Mouse (Mus musculus) forebrain, embryonic 10.5 days (tissue): ENCODE results near the gene Lrrk1. TPM values are rescaled to one million over a fixed set of nuclear protein-coding genes. Genes with fewer than 3 reads are reported as not detected.

ENCODE experiments used
- DNase-seq: peaks from one replicate; pipeline ENCODE4 v3.0.0-alpha.2; 2017; ENCODE audit warnings: low spot score; ENCODE audit errors: extremely low spot score
- H3K27ac ChIP-seq: fragments of 300-500 bp; sonication (generic); 2 replicates; pipeline ENCODE4 v1.5.1; 2016; ENCODE audit warnings: mild to moderate bottlenecking
- H3K27me3 ChIP-seq: fragments of 300-500 bp; sonication (generic); 2 replicates; pipeline ENCODE4 v1.6.1; 2016; ENCODE audit warnings: mild to moderate bottlenecking; ENCODE audit not compliant: poor library complexity, severe bottlenecking
- H3K36me3 ChIP-seq: fragments of 300-500 bp; sonication (generic); replicated peaks from 2 replicates; pipeline ENCODE4 v1.6.1; 2016; ENCODE audit warnings: mild to moderate bottlenecking, moderate library complexity
- H3K4me1 ChIP-seq: fragments of 300-500 bp; sonication (generic); 2 replicates; pipeline ENCODE4 v1.6.1; 2016
- H3K4me3 ChIP-seq: fragments of 300-500 bp; sonication (generic); 2 replicates; pipeline ENCODE4 v1.5.1; 2016; ENCODE audit warnings: mild to moderate bottlenecking, moderate library complexity
- H3K9me3 ChIP-seq: fragments of 300-500 bp; sonication (generic); 2 replicates; pipeline ENCODE4 v1.6.1; 2016; ENCODE audit warnings: mild to moderate bottlenecking, moderate library complexity
- WGBS: fragments of 180-500 bp; shearing (Covaris S2); methylation state at CpG from one replicate; pipeline ENCODE4 v1.1.7; 2016; 5-methylcytosine and 5-hydroxymethylcytosine counted together
- polyA plus RNA-seq: library from polyadenylated mRNA; unstranded; fragments of >200 nt; fragmentation: Nextera tagmentation; extraction: Ambion mirVana; gene quantifications from 2 replicates; pipeline ENCODE4 v1.2.1, GENCODE M21; 2016

Lrrk1 gene
- polyA plus RNA-seq, result 5.8 TPM in 2 replicates

DNA sequence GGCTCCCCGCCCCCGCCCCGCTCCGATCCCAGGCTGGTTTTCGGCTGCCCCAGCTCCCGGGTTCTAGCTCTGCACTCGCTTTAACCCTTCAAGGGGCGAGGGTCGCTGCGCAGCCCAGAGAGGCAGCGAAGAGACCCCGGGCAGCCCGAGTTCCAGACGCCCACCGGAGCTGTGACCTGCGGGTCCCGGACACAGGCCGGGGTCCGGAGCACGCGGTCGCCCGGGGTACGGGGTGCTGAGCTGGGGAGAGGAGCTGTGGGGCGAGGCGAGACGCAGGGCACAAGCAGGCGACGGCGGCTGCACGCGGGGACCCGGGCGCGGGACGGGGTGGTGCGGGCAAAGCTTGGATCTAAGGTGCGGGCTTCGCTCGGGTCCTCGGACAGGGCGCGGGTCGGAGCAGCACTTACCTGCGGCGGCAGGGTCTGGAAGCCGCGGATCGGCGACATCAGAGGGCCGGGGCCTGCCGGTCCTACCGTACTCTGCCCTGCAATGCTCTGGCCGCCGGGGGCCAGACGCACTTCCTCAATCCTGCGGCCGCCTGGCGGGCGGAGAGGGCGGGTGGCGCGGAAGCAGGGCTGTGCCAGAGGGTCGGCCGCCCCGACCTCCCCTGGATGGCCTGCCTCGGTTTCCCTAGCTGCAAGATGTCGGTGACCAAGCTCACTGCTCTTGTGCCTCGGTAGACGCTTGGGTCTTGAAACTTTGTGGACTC lies at the start of gene Lrrk1:
Gene Lrrk1 (minus strand): TSS at position 538 of the 709 bp plus-strand sequence.
- DNase-seq, result peak; percentile 69
- Histone ChIP-seq H3K36me3 (no peaks in the 10 kb centered on the region), H3K27me3 (peaks cover 29% of the 10 kb centered on the region), H3K27ac (peak within 1 kb of the TSS; percentile 89), H3K4me1 (peaks cover 21% of the 10 kb centered on the region), H3K9me3 (no peaks in the 10 kb centered on the region), H3K4me3 (peak within 1 kb of the TSS; percentile 78)
- WGBS, result under 1% methylated on average over 69 of the region's 70 CpGs

DNA sequence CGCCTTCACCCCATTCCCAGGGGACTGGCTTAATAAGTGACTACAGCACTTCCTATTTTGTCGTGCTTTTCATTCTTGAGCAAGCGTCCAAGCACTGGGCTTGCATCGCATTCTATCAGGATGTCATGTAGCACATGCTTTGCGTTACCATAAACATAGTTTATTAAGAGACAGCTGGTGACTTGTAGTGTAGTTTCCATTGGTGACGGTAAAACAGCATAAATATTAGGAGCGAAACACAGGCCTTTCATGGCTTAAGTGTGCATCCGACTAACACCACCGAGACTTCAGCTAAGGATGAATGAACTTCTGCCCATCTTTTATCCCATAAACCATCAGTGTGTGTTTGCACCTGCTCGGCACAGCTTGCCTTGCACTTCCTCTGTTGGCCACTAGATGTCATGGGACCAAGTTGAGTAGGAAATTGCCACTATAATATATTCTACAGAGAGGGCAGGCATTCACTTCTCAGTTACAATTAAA lies 46.3 kb upstream of the Lrrk1 start:
- Histone ChIP-seq H3K4me3 (no peak overlapping the region), H3K9me3 (no peaks in the 10 kb centered on the region), H3K4me1 (peaks cover 8% of the 10 kb centered on the region), H3K27me3 (peaks cover 12% of the 10 kb centered on the region), H3K27ac (no peak overlapping the region), H3K36me3 (no peaks in the 10 kb centered on the region)
- 53% methylated on average over 10 of the region's 10 CpGs for WGBS
- peak; percentile 52 for DNase-seq

DNA sequence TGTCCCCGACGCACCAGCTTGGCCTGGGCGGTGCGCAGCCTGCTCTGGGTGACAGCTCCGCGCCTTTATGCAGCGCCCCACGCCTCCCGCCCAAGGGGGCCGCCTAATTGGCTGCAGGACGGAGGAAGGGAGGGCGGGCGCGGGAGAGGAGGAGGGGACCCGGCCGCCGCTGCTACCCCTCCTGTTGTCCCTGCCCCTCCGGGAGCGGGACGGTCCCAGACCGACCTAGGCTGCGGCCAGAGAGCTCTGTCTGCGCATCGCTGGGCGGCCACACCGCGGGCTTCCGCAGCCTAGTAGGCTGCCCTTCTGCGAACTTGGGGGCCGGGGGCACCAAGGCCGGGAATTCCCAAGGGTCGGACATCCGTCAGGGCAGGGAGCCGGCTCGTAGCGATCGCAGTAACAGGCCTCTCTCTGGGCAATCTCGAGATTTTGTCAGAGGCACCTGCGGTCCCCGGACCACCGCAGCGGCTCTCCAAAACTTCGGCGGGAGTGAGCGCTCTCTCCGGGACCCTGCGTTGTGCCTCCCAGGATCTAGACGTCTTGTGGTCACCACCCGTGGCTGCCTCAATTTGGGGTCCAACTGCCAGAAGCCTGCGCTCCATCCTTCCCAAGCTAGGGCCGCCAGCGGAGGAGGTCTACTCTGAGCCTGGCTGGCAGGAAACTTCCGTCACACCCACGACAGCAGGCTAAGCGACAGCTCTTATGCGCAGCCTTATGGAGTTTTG lies 39.4 kb upstream of the Lrrk1 start, which contains the start of gene Aldh1a3:
Gene Aldh1a3 (minus strand): TSS at position 81 of the 725 bp plus-strand sequence.
- peaks cover 24% of the 10 kb centered on the region for H3K4me1 ChIP-seq
- H3K27ac ChIP-seq, result peak within 1 kb of the TSS; percentile 35; the same call in 1 of the 2 replicates
- peak; percentile 61 for DNase-seq
- H3K4me3 ChIP-seq, result peak within 1 kb of the TSS; percentile 60
- WGBS, result under 1% methylated on average over 51 of the region's 56 CpGs
- no peaks in the 10 kb centered on the region for H3K9me3 ChIP-seq
- H3K27me3 ChIP-seq, result peaks cover 81% of the 10 kb centered on the region
- H3K36me3 ChIP-seq, result no peaks in the 10 kb centered on the region

DNA sequence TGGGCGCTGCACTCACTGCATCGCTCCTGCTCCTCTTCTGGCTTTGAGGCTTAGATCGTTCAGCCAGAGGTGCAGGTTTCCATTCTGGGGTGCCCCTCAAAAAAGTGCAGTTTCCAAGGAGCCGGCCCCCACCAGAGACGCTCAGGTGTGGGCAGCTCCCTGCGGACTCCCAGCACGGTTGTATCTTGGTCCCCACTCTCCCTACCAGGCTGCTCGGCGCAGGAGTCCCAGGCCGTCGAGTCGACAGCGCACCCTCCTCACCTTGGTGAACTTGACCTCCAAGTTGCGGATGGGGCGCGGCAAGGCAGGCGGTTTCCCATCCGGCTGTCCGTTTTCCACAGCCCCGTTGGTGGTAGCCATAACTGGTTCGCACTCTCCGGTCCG lies 38.9 kb upstream of the Lrrk1 start:
- Histone ChIP-seq H3K36me3 (no peaks in the 10 kb centered on the region), H3K4me1 (peaks cover 24% of the 10 kb centered on the region), H3K9me3 (no peaks in the 10 kb centered on the region), H3K27ac (peak overlapping the region; percentile 35; the same call in 1 of the 2 replicates), H3K4me3 (peak overlapping the region; percentile 60), H3K27me3 (peaks cover 83% of the 10 kb centered on the region)
- no peak for DNase-seq
- WGBS, result under 1% methylated on average over 23 of the region's 23 CpGs

DNA sequence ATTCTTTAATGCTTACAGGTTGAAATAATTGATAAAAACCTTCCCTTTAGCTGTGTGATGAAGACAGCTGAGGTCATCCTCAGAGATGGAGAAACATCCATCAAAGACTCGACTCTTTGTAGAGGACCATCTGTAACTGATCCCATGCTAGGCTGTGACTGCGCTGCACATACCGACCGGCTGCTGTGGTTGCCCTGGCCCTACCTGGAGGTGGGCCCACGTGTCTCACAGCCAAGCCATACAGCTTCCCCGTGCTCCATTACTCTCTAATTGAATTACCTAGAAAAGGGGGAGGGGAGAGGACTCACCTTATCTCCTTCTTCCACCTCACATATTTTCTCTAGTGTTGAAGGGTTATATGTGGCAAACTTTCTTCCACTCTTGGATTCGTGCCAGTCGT lies 33.8 kb upstream of the Lrrk1 start:
- H3K4me1 ChIP-seq, result peaks cover 21% of the 10 kb centered on the region
- H3K9me3 ChIP-seq, result no peaks in the 10 kb centered on the region
- no peak overlapping the region for H3K4me3 ChIP-seq
- WGBS, result 82% methylated on average over 8 of the region's 8 CpGs
- H3K36me3 ChIP-seq, result no peaks in the 10 kb centered on the region
- peaks cover 73% of the 10 kb centered on the region for H3K27me3 ChIP-seq
- no peak overlapping the region for H3K27ac ChIP-seq
- no peak for DNase-seq

DNA sequence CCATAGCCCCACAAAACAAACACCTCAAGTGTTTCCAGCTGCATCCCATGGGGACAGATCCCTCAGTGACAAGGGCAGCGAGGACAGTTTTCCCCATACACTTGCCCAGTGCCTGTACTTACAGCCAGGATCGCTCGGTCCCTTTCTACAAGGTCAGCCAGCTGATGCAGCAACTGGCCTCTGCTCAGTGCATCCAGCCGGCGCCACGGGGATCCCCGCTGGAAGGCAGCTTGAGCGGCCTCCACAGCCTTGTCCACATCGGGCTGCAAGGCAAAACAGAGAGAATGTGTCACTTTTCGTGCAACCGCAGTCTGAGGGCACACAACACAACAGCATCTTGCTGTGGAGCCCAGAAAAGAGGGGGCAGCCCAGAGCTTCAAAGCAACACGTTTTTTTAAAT lies 30.8 kb upstream of the Lrrk1 start:
- Histone ChIP-seq H3K27ac (no peak overlapping the region), H3K4me3 (no peak overlapping the region), H3K4me1 (peaks cover 12% of the 10 kb centered on the region; the same call in 1 of the 2 replicates), H3K36me3 (no peaks in the 10 kb centered on the region), H3K9me3 (no peaks in the 10 kb centered on the region), H3K27me3 (peaks cover 43% of the 10 kb centered on the region)
- DNase-seq, result no peak
- WGBS, result 53% methylated on average over 12 of the region's 12 CpGs

DNA sequence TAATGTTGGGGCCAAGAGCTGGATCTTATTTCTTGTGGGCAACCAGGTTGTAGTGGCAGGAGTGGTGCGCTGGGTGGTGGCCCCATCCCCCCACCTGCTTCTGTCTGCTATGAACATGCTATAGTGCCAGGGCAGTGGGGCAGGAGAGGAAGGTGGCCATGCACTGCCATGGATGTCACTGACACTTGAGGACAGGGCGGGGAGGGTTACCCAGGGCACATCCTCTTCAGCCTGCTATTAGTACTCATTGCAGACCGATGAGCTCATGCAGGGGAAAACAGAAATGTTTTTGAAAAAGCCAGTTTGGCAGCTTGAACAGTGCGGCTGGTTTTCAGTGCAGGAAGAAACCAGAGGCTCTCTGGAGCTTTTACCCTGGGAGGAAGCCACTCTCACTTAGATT lies 28.7 kb upstream of the Lrrk1 start:
- 91% methylated on average over 4 of the region's 4 CpGs for WGBS
- Histone ChIP-seq H3K4me3 (no peak overlapping the region), H3K9me3 (no peaks in the 10 kb centered on the region), H3K27ac (no peak overlapping the region), H3K4me1 (peaks cover 8% of the 10 kb centered on the region; the same call in 1 of the 2 replicates), H3K27me3 (peaks cover 25% of the 10 kb centered on the region), H3K36me3 (no peaks in the 10 kb centered on the region)
- DNase-seq, result no peak

DNA sequence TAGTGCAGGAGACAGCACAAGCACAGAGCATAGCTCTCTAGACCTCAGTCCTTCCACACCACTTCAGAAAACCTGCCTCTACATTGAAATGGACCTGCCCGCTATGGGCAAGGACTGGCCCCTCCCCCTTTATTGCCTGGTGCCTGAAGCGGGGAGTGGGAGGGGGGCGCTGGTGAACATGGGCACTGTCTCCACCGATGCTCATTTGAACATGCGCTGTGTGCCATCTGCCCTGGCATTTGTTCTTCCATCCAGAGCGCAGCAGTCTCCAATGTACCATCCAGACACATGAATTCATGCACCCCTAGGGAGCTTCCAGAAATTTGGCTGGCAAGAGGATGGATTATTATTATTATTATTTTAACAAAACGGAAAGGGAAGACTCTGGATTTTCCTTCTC lies 24.9 kb upstream of the Lrrk1 start:
- Histone ChIP-seq H3K27me3 (no peaks in the 10 kb centered on the region), H3K9me3 (no peaks in the 10 kb centered on the region), H3K4me3 (no peak overlapping the region), H3K4me1 (0 out of 2 replicates have a peak, but pooled peaks cover 8% of the 10 kb centered on the region), H3K27ac (no peak overlapping the region), H3K36me3 (no peaks in the 10 kb centered on the region)
- no peak for DNase-seq
- WGBS, result 89% methylated on average over 7 of the region's 7 CpGs

DNA sequence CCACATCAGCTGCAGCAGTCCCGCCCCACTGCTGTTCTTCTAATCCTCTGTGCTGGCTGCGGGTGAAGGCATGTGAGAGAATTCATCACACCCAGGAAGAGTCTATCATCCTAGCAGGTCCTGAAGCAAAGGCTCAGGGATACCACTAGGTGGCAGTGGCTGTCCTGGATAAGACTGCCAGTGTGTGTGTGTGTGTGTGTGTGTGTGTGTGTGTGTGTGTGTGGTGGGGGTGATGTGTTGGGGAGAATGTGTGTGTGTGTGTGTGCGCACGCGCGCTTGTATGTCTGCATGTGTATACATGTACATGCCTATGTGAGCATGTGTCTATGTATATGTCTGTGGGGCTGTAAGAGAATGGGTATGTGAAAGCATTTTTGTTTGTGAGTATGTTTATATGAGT lies 21.3 kb upstream of the Lrrk1 start:
- no peaks in the 10 kb centered on the region for H3K27me3 ChIP-seq
- no peak overlapping the region for H3K27ac ChIP-seq
- peaks cover 12% of the 10 kb centered on the region; the same call in 1 of the 2 replicates for H3K4me1 ChIP-seq
- H3K36me3 ChIP-seq, result no peaks in the 10 kb centered on the region
- peak; percentile 41 for DNase-seq
- H3K4me3 ChIP-seq, result no peak overlapping the region
- no peaks in the 10 kb centered on the region for H3K9me3 ChIP-seq
- WGBS, result 69% methylated on average over 6 of the region's 6 CpGs

DNA sequence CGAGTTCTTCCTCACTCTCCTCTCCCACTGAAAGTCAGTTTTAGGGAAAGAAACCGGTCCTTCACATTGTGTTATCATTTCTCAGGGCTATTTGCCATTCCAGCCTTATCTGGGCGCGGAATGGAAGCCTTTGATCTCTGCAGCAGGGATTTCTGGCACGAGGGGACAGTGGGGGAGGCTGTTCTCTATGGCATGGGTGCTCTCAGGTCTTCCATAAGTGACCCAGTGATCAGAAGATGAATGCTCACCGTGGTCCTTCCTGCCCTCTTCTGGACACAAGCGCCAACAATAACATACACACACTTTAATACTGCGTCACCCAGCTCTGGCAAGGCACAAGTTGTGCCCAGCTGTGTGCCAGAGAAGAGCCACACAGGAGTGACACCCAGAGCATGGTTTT lies 18.8 kb upstream of the Lrrk1 start:
- Histone ChIP-seq H3K4me1 (peaks cover 15% of the 10 kb centered on the region), H3K36me3 (no peaks in the 10 kb centered on the region), H3K4me3 (no peak overlapping the region), H3K9me3 (no peaks in the 10 kb centered on the region), H3K27me3 (no peaks in the 10 kb centered on the region), H3K27ac (no peak overlapping the region)
- no peak for DNase-seq
- WGBS, result 82% methylated on average over 8 of the region's 8 CpGs

DNA sequence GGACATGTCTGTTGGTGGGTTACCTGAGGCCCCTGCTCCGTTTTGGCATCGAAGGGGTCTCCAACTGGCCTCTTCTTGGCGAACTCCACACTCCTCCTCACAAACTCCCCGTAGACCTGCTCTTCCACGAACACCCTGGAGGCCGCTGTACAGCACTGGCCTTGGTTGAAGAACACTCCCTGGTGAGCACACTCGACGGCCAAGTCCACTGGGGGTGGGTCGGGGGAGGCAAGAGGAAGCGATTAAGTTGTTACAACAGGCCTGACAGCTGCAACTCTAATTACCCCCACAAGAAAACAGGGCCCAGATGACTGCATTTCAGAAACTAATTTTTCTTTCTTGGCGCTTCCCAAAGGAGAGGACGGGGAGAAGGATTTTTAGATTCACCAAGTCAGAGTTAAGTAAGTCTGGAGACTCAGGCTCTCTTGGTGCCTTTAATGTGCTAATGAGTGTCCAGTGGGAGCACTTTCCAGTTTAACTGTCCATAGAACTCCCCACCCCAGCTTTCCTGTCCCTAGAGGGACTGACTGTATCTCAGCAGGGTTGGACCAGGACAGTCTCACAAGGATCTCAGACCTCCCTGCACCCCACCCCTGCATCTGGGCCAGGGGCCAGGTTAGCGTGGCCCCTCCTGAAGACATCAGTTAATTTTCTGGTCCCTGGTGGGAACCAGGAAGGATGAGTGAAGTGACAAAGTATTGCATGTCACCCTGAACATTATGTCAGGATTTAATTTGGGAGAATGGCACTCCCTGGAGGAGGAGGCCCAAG lies 18.0 kb upstream of the Lrrk1 start:
- Histone ChIP-seq H3K27me3 (no peaks in the 10 kb centered on the region), H3K9me3 (no peaks in the 10 kb centered on the region), H3K4me3 (no peak overlapping the region), H3K4me1 (peaks cover 23% of the 10 kb centered on the region), H3K27ac (no peak overlapping the region), H3K36me3 (no peaks in the 10 kb centered on the region)
- WGBS, result 67% methylated on average over 13 of the region's 13 CpGs
- DNase-seq, result no peak

DNA sequence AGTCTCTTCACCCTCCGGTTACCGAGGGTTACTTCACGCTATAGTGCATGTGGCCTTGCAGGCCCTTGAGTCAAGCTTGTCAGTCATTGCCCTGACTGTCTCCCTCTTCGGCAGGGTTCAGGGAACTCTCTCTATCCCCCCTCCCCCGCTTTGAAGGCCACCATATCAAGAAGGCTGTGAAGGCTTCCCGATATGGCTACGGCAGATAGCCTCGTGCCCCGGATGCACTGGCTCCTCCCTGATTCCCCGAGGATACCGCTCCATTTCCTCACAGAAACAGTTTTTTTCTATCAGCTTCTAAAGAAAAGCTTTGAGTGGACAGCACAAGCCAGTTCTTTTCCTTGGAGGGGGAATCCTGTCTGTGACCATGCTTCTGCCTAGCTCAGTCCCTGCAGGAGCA lies 17.4 kb upstream of the Lrrk1 start:
- Histone ChIP-seq H3K27ac (no peak overlapping the region), H3K27me3 (no peaks in the 10 kb centered on the region), H3K9me3 (no peaks in the 10 kb centered on the region), H3K4me1 (peaks cover 29% of the 10 kb centered on the region), H3K4me3 (no peak overlapping the region), H3K36me3 (no peaks in the 10 kb centered on the region)
- WGBS, result 79% methylated on average over 11 of the region's 11 CpGs
- no peak for DNase-seq
